Mouse (Mus musculus): ENCODE measurements around the gene Tnfrsf8.

- TF ChIP-seq CTCF (IDR thresholded peaks at IDR 0.05; ENCODE audit: low read depth) (no peak), EP300 (IDR thresholded peaks at IDR 0.05; ENCODE audit: low read depth) (no peak)
Observed at GRCm38 (mm10) chr4:145272763-145273162, 42.2 kb downstream of the Tnfrsf8 start.
